Mouse (Mus musculus) forebrain, postnatal 0 days (tissue): ENCODE data around the gene Robo3. TPM values are rescaled to one million over a fixed set of nuclear protein-coding genes. Genes with fewer than 3 reads are reported as not detected.

ENCODE experiments used
- ATAC-seq: fragments of 200-750 bp; cut with Nextera tagmentation; 2 replicates; pipeline ENCODE4 v1.8.0; 2017; ENCODE audit warnings: mild to moderate bottlenecking, moderate library complexity
- DNase-seq: peaks from one replicate; pipeline ENCODE4 v3.0.0-alpha.2; 2015
- H3K27ac ChIP-seq: fragments of 300-500 bp; sonication (generic); 2 replicates; pipeline ENCODE4 v1.5.1; 2014; ENCODE audit warnings: low read depth, mild to moderate bottlenecking, antibody characterized with exemption, low read length, moderate library complexity, mixed read lengths
- H3K27me3 ChIP-seq: fragments of 300-500 bp; sonication (generic); 2 replicates; pipeline ENCODE4 v1.6.1; 2014; ENCODE audit warnings: mild to moderate bottlenecking, low read length, mixed read lengths; ENCODE audit not compliant: insufficient read depth
- H3K36me3 ChIP-seq: fragments of 300-500 bp; sonication (generic); 2 replicates; pipeline ENCODE4 v1.6.1; 2014; ENCODE audit warnings: mild to moderate bottlenecking, moderate library complexity; ENCODE audit not compliant: insufficient read depth
- H3K4me1 ChIP-seq: fragments of 300-500 bp; sonication (generic); 2 replicates; pipeline ENCODE4 v1.6.1; 2014; ENCODE audit warnings: antibody characterized with exemption; ENCODE audit not compliant: insufficient read depth
- H3K4me2 ChIP-seq: fragments of 300-500 bp; sonication (generic); 2 replicates; pipeline ENCODE4 v1.6.1; 2014; ENCODE audit warnings: low read depth, mild to moderate bottlenecking, moderate library complexity
- H3K4me3 ChIP-seq: fragments of 300-500 bp; sonication (generic); 2 replicates; pipeline ENCODE4 v1.5.1; 2014; ENCODE audit warnings: low read depth, low read length, mixed read lengths
- H3K9ac ChIP-seq: fragments of 300-500 bp; sonication (generic); 2 replicates; pipeline ENCODE4 v1.6.1; 2014; ENCODE audit warnings: mild to moderate bottlenecking
- H3K9me3 ChIP-seq: fragments of 300-500 bp; sonication (generic); 2 replicates; pipeline ENCODE4 v1.6.1; 2016; ENCODE audit warnings: low read length
- CTCF ChIP-seq: sonication (generic); IDR thresholded peaks from 2 replicates; pipeline ENCODE4 v1.5.1; 2016; ENCODE audit warnings: antibody characterized with exemption, control low read depth, low read depth
- WGBS: fragments of 180-500 bp; shearing (Covaris S2); extraction: QIAGEN DNeasy Blood & Tissue Kit; methylation state at CpG from one replicate; pipeline ENCODE4 v1.1.7; 2014; 5-methylcytosine and 5-hydroxymethylcytosine counted together
- polyA plus RNA-seq: library from polyadenylated mRNA; unstranded; fragments of >200 nt; fragmentation: Nextera tagmentation; extraction: Ambion mirVana; gene quantifications from 2 replicates; pipeline ENCODE4 v1.2.1, GENCODE M21; 2015
- total RNA-seq: library from RNA; depleted of rRNA; stranded (reverse); fragments of >200 nt; gene quantifications from 2 replicates; pipeline ENCODE4 v1.2.3, GENCODE M21; 2014

The Robo3 gene
- total and polyA plus RNA-seq, 2 experiments from 2014 or later: 1.5 to 1.9 TPM

DNA sequence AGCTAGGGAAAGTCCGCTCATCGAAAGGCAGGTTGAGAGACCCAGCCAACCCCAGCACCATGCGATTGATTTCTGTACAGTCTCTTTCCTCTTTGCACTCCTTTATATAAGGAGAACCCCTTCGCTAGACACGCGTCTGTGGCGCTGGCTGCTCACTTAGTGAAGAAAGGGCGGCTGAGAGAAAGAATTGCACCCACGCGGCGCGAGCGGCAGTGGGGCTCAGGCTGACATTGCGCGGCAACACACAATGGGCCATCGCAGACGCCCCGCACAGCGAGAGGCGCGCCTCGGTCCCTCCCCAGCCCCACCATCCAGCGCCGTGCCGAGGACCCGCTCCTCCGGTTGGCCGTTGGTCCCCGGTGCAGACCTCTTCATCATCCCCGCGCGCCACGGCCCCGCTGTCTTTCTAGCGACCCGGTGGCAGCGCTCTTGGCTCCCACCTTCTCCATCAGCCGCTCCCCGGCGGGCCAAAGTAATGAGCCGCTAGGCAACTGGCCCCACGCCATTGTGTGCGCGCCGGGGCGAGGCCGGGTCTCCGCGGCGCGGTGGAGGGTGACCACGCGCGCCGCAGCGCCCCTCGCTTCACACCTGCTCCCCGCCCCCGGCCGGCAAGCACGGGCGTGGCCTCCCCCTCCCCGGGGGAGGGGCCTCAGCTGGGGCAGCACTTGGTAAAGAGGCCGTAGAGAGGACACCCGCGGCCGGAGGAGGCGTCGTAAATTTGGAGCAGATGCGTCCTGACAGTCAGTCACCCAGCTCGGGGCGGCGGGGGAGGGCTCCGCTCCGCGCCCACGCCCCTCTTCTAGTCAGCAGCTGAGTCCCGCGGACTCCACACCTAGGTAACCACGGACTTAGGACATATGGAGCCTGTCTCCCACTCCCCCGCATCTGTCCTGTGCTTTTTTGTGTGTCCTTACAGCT lies 27.3 kb upstream of the Robo3 start:
- DNase-seq: peak; percentile 78
- peak; percentile 77 for ATAC-seq
- no peak for TF ChIP-seq CTCF
- peak overlapping the region; percentile 99 for H3K4me2 ChIP-seq
- peaks cover 13% of the 10 kb centered on the region; the same call in 1 of the 2 replicates for H3K4me1 ChIP-seq
- peak overlapping the region; percentile 85 for H3K27ac ChIP-seq
- peak overlapping the region; percentile 88 for H3K9ac ChIP-seq
- no peaks in the 10 kb centered on the region for H3K27me3 ChIP-seq
- 1% methylated on average over 80 of the region's 81 CpGs for WGBS
- peak overlapping the region; percentile 61 for H3K4me3 ChIP-seq
- no peaks in the 10 kb centered on the region for H3K36me3 ChIP-seq
- H3K9me3 ChIP-seq: no peaks in the 10 kb centered on the region

DNA sequence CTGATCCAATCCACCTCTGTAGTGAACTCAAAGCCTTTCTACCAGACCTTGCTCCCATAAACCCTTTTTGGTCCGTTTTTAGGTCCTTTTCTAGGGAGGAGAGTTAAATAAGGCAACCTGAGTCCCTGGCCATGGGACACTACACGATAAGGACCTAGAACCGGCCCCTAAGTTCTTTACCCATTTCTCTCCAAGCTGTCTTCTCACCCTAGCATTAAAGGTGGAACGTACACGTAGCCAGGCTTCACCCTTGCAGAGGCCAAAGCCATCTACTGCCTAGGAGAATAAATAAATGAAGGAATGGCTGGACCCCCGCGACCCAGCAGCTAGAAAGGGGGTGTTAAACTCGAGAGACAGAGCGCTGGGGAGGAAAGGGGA lies 26.6 kb upstream of the Robo3 start:
- H3K4me1 ChIP-seq: peaks cover 13% of the 10 kb centered on the region; the same call in 1 of the 2 replicates
- ATAC-seq (no peak), DNase-seq (no peak)
- no peaks in the 10 kb centered on the region for H3K36me3 ChIP-seq
- no peaks in the 10 kb centered on the region for H3K9me3 ChIP-seq
- WGBS: 7% methylated on average over 9 of the region's 9 CpGs
- TF ChIP-seq CTCF: no peak
- H3K27me3 ChIP-seq: no peaks in the 10 kb centered on the region; the same call in 1 of the 2 replicates
- H3K4me3 ChIP-seq: peak overlapping the region; percentile 61
- H3K9ac ChIP-seq: peak overlapping the region; percentile 88
- H3K27ac ChIP-seq: peak overlapping the region; percentile 85
- peak overlapping the region; percentile 99 for H3K4me2 ChIP-seq

DNA sequence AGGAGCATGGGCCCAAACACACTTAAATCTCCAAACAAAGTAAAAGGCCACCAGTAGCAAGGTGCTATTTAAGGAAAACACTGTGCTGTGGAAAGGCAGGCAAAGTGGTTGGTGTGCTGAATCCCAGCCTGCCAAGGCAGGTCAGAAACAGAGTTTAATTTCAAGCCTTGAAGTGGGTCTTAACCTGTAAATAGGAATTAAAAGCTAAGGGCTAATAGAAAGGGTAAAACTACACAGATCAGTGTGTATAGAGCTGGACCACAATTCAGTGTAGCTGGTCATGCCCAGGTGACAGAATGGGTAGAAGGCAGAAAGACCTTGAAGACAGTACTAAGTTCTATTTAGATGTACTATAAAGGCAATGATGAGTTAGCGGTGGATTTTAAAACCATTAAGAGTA lies 24.1 kb upstream of the Robo3 start:
- H3K9me3 ChIP-seq: no peaks in the 10 kb centered on the region
- no peak for TF ChIP-seq CTCF
- H3K27ac ChIP-seq: no peak overlapping the region
- H3K4me1 ChIP-seq: peaks cover 13% of the 10 kb centered on the region; the same call in 1 of the 2 replicates
- H3K27me3 ChIP-seq: no peaks in the 10 kb centered on the region; the same call in 1 of the 2 replicates
- H3K36me3 ChIP-seq: no peaks in the 10 kb centered on the region
- H3K4me3 ChIP-seq: no peak overlapping the region; the same call in 1 of the 2 replicates
- H3K9ac ChIP-seq: 0 out of 2 replicates have a peak overlapping the region, but pooled peaks have one; percentile 57
- ATAC-seq (no peak), DNase-seq (no peak)
- H3K4me2 ChIP-seq: peak overlapping the region; percentile 65; the same call in 1 of the 2 replicates
- whole genome bisulfite sequencing: 65% methylated on average over 1 of the region's 1 CpGs

DNA sequence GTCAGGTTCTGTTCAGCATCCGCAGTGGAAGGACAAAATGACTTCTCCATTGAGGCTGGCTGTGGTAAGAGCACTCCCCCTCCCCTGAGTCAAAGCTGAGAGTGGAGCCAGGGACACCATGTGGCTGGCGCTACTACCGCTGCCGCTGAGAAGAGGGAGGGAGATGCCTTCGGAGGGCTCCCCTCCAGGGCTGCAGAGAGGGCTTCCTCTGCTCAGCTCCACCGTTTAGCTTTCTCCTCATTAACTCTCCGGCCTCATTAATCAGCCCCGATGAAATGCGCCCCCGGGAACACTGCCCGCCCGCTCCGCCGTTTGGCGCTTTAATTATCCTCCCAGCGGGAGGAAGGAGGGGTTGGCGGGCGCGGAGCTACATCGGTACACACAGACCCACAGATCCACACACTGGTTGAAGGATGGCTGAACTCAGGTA lies 23.4 kb upstream of the Robo3 start:
- no peak for TF ChIP-seq CTCF
- under 1% methylated on average over 19 of the region's 20 CpGs for WGBS
- no peaks in the 10 kb centered on the region for H3K9me3 ChIP-seq
- DNase-seq (peak; percentile 82), ATAC-seq (peak; percentile 86)
- H3K27ac ChIP-seq: peak overlapping the region; percentile 40; the same call in 1 of the 2 replicates
- H3K4me2 ChIP-seq: peak overlapping the region; percentile 65
- no peaks in the 10 kb centered on the region for H3K36me3 ChIP-seq
- peaks cover 13% of the 10 kb centered on the region; the same call in 1 of the 2 replicates for H3K4me1 ChIP-seq
- no peaks in the 10 kb centered on the region; the same call in 1 of the 2 replicates for H3K27me3 ChIP-seq
- H3K4me3 ChIP-seq: peak overlapping the region; percentile 41
- peak overlapping the region; percentile 57 for H3K9ac ChIP-seq

DNA sequence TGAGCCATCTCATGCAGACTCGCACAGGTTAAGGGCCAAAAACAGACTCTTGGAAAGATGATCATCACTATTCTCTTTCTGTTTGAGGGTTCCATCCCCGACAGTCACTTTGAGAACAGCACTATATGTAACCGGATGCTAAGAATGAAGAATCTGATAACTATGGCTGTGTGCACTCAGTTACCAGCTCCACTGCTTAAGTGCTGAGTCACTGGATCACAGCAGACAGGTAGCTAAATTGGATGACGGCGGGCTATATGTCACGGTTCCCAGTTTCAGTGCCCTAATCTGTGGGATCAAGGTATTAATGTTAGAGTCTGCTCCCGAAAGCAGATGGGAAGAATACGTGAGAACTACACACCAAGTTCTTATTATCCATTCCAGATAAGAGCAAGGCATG lies 22.8 kb upstream of the Robo3 start:
- H3K27me3 ChIP-seq: no peaks in the 10 kb centered on the region; the same call in 1 of the 2 replicates
- H3K9me3 ChIP-seq: no peaks in the 10 kb centered on the region
- no peaks in the 10 kb centered on the region for H3K36me3 ChIP-seq
- DNase-seq (no peak), ATAC-seq (no peak)
- peak overlapping the region; percentile 41; the same call in 1 of the 2 replicates for H3K4me3 ChIP-seq
- WGBS: 6% methylated on average over 8 of the region's 8 CpGs
- H3K4me2 ChIP-seq: peak overlapping the region; percentile 65
- no peak overlapping the region for H3K9ac ChIP-seq
- H3K27ac ChIP-seq: no peak overlapping the region
- peaks cover 13% of the 10 kb centered on the region; the same call in 1 of the 2 replicates for H3K4me1 ChIP-seq
- TF ChIP-seq CTCF: no peak

DNA sequence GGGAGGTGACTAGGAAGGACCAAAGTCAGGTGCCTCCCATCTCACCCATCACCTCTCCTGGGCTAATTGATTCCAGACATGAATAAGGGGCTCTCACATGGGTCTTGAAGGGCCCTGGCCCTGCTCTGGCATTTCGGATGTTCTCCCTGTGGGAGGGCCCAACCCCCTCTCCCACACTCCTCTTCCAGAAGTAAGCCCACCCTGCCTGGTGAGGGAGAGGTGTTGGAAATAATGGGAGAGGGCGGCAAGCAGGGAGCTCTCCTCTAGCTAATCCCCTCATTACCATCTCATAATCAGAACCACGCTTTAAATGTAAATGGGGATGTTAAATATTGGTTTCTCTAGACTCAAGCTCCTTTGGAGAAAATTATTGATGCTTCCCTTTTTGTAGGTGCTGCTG lies 21.9 kb upstream of the Robo3 start:
- Histone ChIP-seq H3K27me3 (no peaks in the 10 kb centered on the region; the same call in 1 of the 2 replicates), H3K9ac (no peak overlapping the region), H3K27ac (no peak overlapping the region), H3K9me3 (no peaks in the 10 kb centered on the region), H3K4me2 (no peak overlapping the region), H3K4me1 (peaks cover 13% of the 10 kb centered on the region; the same call in 1 of the 2 replicates), H3K4me3 (no peak overlapping the region), H3K36me3 (no peaks in the 10 kb centered on the region)
- WGBS: 20% methylated on average over 3 of the region's 3 CpGs
- TF ChIP-seq CTCF: no peak
- DNase-seq (no peak), ATAC-seq (no peak)

DNA sequence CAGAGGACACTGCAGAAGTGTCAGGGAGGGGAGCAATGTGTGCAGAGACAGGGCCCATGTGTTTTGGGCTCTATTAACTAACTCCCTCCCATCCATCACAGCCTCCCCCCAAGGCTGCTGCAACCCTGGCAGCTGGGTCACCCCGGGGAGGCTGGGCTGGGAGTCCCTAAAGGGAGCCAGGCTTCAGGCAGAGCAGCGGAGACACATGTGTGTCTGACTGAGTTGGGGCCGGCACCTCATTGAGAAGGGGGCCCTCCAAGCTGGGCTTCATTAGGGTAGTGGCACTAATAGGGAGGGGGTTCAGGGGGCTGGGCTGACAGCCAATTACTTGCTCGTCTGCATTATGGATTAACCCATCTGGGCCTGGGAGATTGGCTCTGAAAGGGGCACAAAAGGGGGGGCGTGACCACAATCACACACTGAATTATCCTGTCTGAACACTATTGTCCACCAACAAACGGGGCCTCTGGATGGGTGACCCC lies 21.0 kb upstream of the Robo3 start:
- TF ChIP-seq CTCF: no peak
- H3K9me3 ChIP-seq: no peaks in the 10 kb centered on the region
- no peaks in the 10 kb centered on the region; the same call in 1 of the 2 replicates for H3K27me3 ChIP-seq
- ATAC-seq (peak; percentile 26; the same call in 1 of the 2 replicates), DNase-seq (no peak)
- no peaks in the 10 kb centered on the region for H3K36me3 ChIP-seq
- no peak overlapping the region for H3K27ac ChIP-seq
- H3K4me1 ChIP-seq: peaks cover 13% of the 10 kb centered on the region; the same call in 1 of the 2 replicates
- WGBS: 12% methylated on average over 6 of the region's 6 CpGs
- H3K4me3 ChIP-seq: no peak overlapping the region
- no peak overlapping the region for H3K9ac ChIP-seq
- no peak overlapping the region for H3K4me2 ChIP-seq
